Mouse (Mus musculus) lung, postnatal 0 days (tissue): ENCODE data around the gene Epor.

ENCODE experiments used
- CTCF ChIP-seq: IDR thresholded peaks from 2 replicates; pipeline ENCODE4 v1.5.1; 2016; ENCODE audit warnings: antibody characterized with exemption, mild to moderate bottlenecking
- EP300 ChIP-seq: IDR thresholded peaks from 2 replicates; pipeline ENCODE4 v1.6.1; 2016; ENCODE audit warnings: antibody characterized with exemption, mild to moderate bottlenecking, control low read depth

DNA sequence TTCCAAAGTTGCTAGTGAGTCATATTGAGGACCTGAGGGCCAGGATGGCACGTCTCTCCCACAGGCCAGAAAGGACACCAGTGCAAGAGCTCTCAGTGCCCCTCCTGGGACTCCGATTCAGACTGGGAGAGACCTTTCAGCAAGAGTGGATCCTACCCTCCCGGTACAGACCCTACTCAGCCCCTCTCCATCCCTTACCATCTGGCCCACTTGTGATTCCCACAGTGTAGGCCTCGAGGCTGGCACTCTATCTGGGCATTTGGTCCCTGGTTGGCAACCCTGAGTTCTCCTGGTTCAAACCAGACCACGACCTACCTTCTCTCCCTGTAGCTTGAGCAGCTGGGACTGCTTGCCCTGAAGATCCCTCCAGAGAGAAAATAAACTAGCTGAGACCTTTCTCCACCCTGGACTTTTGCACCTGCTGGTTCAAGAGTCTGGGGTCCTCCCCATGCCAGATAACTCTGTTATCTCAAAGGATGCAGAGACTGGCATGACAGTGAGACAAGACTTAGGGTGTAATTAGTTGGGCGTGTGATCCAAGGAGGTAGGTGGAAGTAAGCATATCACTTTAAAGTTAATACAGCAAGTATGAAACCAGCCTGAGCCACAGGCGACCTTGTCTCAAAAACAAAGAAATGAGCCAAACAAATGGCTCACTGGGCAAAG lies 27.7 kb downstream of the Epor start:
- no peak for TF ChIP-seq CTCF
- no peak for TF ChIP-seq EP300
